In genomic region chr4:43427501-43428179, GRCm38 (mm10) we compare ENCODE assay signal across 9 mouse cellular contexts. TPM values are rescaled to one million over a fixed set of nuclear protein-coding genes. Genes with fewer than 3 reads are reported as not detected.
DNase-seq lines count a peak whose midpoint lies in the region; ATAC-seq lines count a peak whose summit lies in the region.
"Had no signal": no experiment of that assay in that cellular context is flagged by ENCODE, and none has a peak within 500 bp of the region (broad histone marks: within the 10 kb centered on the region; RNA-seq: fewer than 3 reads in every experiment).

No protein-coding gene starts in this region.

- H3K4me1 ChIP-seq in neural tube, embryonic 15.5 days, result peaks cover 29% of the 10 kb centered on the region
- H3K4me1 ChIP-seq in embryonic facial prominence, embryonic 14.5 days (ENCODE audit: control insufficient read depth, insufficient read depth, low read length), result peaks cover 4% of the 10 kb centered on the region; the same call in 1 of the 2 replicates

- 21% methylated on average over 23 of the region's 23 CpGs for WGBS in neural tube, embryonic 15.5 days
- 17% methylated on average over 20 of the region's 23 CpGs for WGBS in embryonic facial prominence, embryonic 14.5 days

- peaks cover 48% of the 10 kb centered on the region for H3K36me3 ChIP-seq in neural tube, embryonic 15.5 days
- peaks cover 45% of the 10 kb centered on the region for H3K36me3 ChIP-seq in embryonic facial prominence, embryonic 14.5 days (ENCODE audit: control insufficient read depth, insufficient read depth, low read length)

- no peak for ATAC-seq in neural tube, embryonic 15.5 days (ENCODE audit: low FRiP score)
- ATAC-seq in embryonic facial prominence, embryonic 14.5 days (ENCODE audit: low read depth), result no peak
- ATAC-seq in inflammation-experienced regulatory T-cells, adult 6 months, result peak; percentile 93

- peak; percentile 27 for DNase-seq in neural tube, embryonic 10.5 days (ENCODE audit: extremely low spot score, low spot score)
- DNase-seq in embryonic facial prominence, embryonic 14.5 days (ENCODE audit: low spot score), result no peak
- peak; percentile 91 for DNase-seq in thymus, postnatal 14 days
- DNase-seq in c-Kit-positive CD71-positive TER-119-positive erythroid progenitor cells, embryonic 14.5 days (ENCODE audit: low spot score), result no peak
- no peak for DNase-seq in ovary, postnatal 10 days (ENCODE audit: low spot score)
- DNase-seq: heart, postnatal 14 days; left cerebral cortex, postnatal 4 days had no signal

- H3K9ac ChIP-seq in neural tube, embryonic 15.5 days (replicated peaks), result no peak overlapping the region
- no peak overlapping the region for H3K9ac ChIP-seq in embryonic facial prominence, embryonic 14.5 days (ENCODE audit: low read depth, low read length)

- no peak overlapping the region for H3K4me2 ChIP-seq in neural tube, embryonic 15.5 days
- H3K4me2 ChIP-seq in embryonic facial prominence, embryonic 14.5 days (ENCODE audit: low read depth, low read length), result peak overlapping the region; percentile 6; the same call in 1 of the 2 replicates

- H3K9me3 ChIP-seq in neural tube, embryonic 15.5 days (replicated peaks), result no peaks in the 10 kb centered on the region
- no peaks in the 10 kb centered on the region for H3K9me3 ChIP-seq in embryonic facial prominence, embryonic 14.5 days (ENCODE audit: control insufficient read depth, low read length)

- no peak overlapping the region for H3K4me3 ChIP-seq in neural tube, embryonic 15.5 days (replicated peaks)
- H3K4me3 ChIP-seq in embryonic facial prominence, embryonic 14.5 days (ENCODE audit: low read depth, low read length), result no peak overlapping the region

- peaks cover 33% of the 10 kb centered on the region for H3K27me3 ChIP-seq in neural tube, embryonic 15.5 days (replicated peaks)
- peaks cover 50% of the 10 kb centered on the region for H3K27me3 ChIP-seq in embryonic facial prominence, embryonic 14.5 days (replicated peaks; ENCODE audit: control insufficient read depth, insufficient read depth, low read length)

- no peak overlapping the region for H3K27ac ChIP-seq in neural tube, embryonic 15.5 days (replicated peaks)
- no peak overlapping the region for H3K27ac ChIP-seq in embryonic facial prominence, embryonic 14.5 days (replicated peaks; ENCODE audit: low read depth, low read length)

RNA-seq across cellular contexts. Expression of gene Fam166b, which starts 1.3 kb away (rescaled TPM):
- 1.7 and 2.6 TPM in 2 replicates for polyA plus RNA-seq in neural tube, embryonic 15.5 days (2015; fragmentation: Nextera tagmentation; extraction: Ambion mirVana)
- polyA plus RNA-seq in embryonic facial prominence, embryonic 14.5 days (2014; fragmentation: Nextera tagmentation; extraction: Ambion mirVana), result 0.22 and 0.33 TPM in 2 replicates
- polyA plus RNA-seq in inflammation-experienced regulatory T-cells, adult 6 months (2017; shearing (Covaris generic)), result not detected

RNA-seq across cellular contexts. Expression of gene Tesk1, which starts 14.1 kb away (rescaled TPM):
- polyA plus RNA-seq in neural tube, embryonic 15.5 days (2015; fragmentation: Nextera tagmentation; extraction: Ambion mirVana), result 9.7 and 14.1 TPM in 2 replicates
- 13.2 and 14.8 TPM in 2 replicates for polyA plus RNA-seq in embryonic facial prominence, embryonic 14.5 days (2014; fragmentation: Nextera tagmentation; extraction: Ambion mirVana)
- 1 to 10 TPM in 1 of 3 experiments, under 1 TPM in 2; 0.29 to 1.1 (median 0.66) TPM for polyA plus RNA-seq in inflammation-experienced regulatory T-cells, adult 6 months (2017; shearing (Covaris generic))

RNA-seq across cellular contexts. Expression of gene Cd72, which starts 26.8 kb away (rescaled TPM):
- polyA plus RNA-seq in neural tube, embryonic 15.5 days (2015; fragmentation: Nextera tagmentation; extraction: Ambion mirVana), result 4.3 and 6.7 TPM in 2 replicates
- polyA plus RNA-seq in embryonic facial prominence, embryonic 14.5 days (2014; fragmentation: Nextera tagmentation; extraction: Ambion mirVana), result 2.9 and 3.9 TPM in 2 replicates
- 100 to 1,000 TPM in 1 of 3 experiments, 10 to 100 TPM in 2; 18.7 to 104 (median 96.4) TPM for polyA plus RNA-seq in inflammation-experienced regulatory T-cells, adult 6 months (2017; shearing (Covaris generic))

RNA-seq across cellular contexts. Expression of gene Rusc2, which starts 45.9 kb away (rescaled TPM):
- polyA plus RNA-seq in neural tube, embryonic 15.5 days (2015; fragmentation: Nextera tagmentation; extraction: Ambion mirVana), result 69.2 and 82.7 TPM in 2 replicates
- 11.3 and 11.5 TPM in 2 replicates for polyA plus RNA-seq in embryonic facial prominence, embryonic 14.5 days (2014; fragmentation: Nextera tagmentation; extraction: Ambion mirVana)
- polyA plus RNA-seq in inflammation-experienced regulatory T-cells, adult 6 months (2017; shearing (Covaris generic)), result not detected

RNA-seq across cellular contexts. Expression of gene Sit1, which starts 55.9 kb away (rescaled TPM):
- 1.9 TPM in 1 of 2 replicates, not detected in the other for polyA plus RNA-seq in neural tube, embryonic 15.5 days (2015; fragmentation: Nextera tagmentation; extraction: Ambion mirVana)
- not detected in 2 replicates for polyA plus RNA-seq in embryonic facial prominence, embryonic 14.5 days (2014; fragmentation: Nextera tagmentation; extraction: Ambion mirVana)
- 100 to 1,000 TPM; 142 to 164 (median 156) TPM for polyA plus RNA-seq in inflammation-experienced regulatory T-cells, adult 6 months (2017; shearing (Covaris generic))

Comparison
In these comparisons a context has a peak if more than half of its experiments do, and no peak if none do; other contexts are left out.
1. DNase-seq: peak in neural tube, embryonic 10.5 days (single experiment) and thymus, postnatal 14 days (single experiment); none in embryonic facial prominence, embryonic 14.5 days (single experiment), c-Kit-positive CD71-positive TER-119-positive erythroid progenitor cells, embryonic 14.5 days (single experiment) and ovary, postnatal 10 days (single experiment).